ENCODE assay signal across 8 mouse cellular contexts in genomic region chr6:30047271-30048162, GRCm38 (mm10). TPM values are rescaled to one million over a fixed set of nuclear protein-coding genes. Genes with fewer than 3 reads are reported as not detected.
A peak's percentile ranks its signal among the peaks of the same experiment; 100 is the strongest.
DNase-seq lines count a peak whose midpoint lies in the region; ATAC-seq and TF ChIP-seq lines count a peak whose summit lies in the region.

Gene Nrf1 (plus strand): TSS chr6:30047988.

- H3K79me2 ChIP-seq in heart, adult 2 months (replicated peaks; ENCODE audit: control insufficient read depth, insufficient read depth, low read length) = peaks cover 2% of the 10 kb centered on the region; the same call in 1 of the 2 replicates

- peak within 1 kb of the TSS; percentile 100 for H3K27ac ChIP-seq in bone marrow, adult 2 months (ENCODE audit: control insufficient read depth, insufficient read depth, low read depth, low read length, poor library complexity)
- H3K27ac ChIP-seq in embryonic facial prominence, embryonic 14.5 days (replicated peaks; ENCODE audit: low read depth, low read length) = peak within 1 kb of the TSS; percentile 100
- H3K27ac ChIP-seq in heart, adult 2 months = peak within 1 kb of the TSS; percentile 99
- H3K27ac ChIP-seq in kidney, adult 2 months (ENCODE audit: insufficient read depth, low read depth, low read length) = peak within 1 kb of the TSS; percentile 100
- H3K27ac ChIP-seq in limb, embryonic 11.5 days (replicated peaks; ENCODE audit: low read depth, low read length) = peak within 1 kb of the TSS; percentile 99
- peak within 1 kb of the TSS; percentile 100 for H3K27ac ChIP-seq in midbrain, embryonic 13.5 days
- peak within 1 kb of the TSS; percentile 99 for H3K27ac ChIP-seq in small intestine, adult 2 months (ENCODE audit: insufficient read depth, low read depth, low read length)

- peak within 1 kb of the TSS; percentile 95 for H3K4me3 ChIP-seq in bone marrow, adult 2 months (replicated peaks; ENCODE audit: control insufficient read depth, low read depth, low read length)
- H3K4me3 ChIP-seq in embryonic facial prominence, embryonic 14.5 days (ENCODE audit: low read depth, low read length) = peak within 1 kb of the TSS; percentile 79
- H3K4me3 ChIP-seq in heart, adult 2 months = peak within 1 kb of the TSS; percentile 99
- peak within 1 kb of the TSS; percentile 74 for H3K4me3 ChIP-seq in kidney, adult 2 months (ENCODE audit: insufficient read depth, low read depth, low read length)
- peak within 1 kb of the TSS; percentile 94 for H3K4me3 ChIP-seq in limb, embryonic 11.5 days (ENCODE audit: low read depth, low read length)
- peak within 1 kb of the TSS; percentile 95 for H3K4me3 ChIP-seq in midbrain, embryonic 13.5 days (replicated peaks)
- H3K4me3 ChIP-seq in small intestine, adult 2 months (ENCODE audit: low read depth, low read length) = peak within 1 kb of the TSS; percentile 95

- H3K4me1 ChIP-seq in bone marrow, adult 2 months (ENCODE audit: control insufficient read depth, insufficient read depth, low read length) = peaks cover 2% of the 10 kb centered on the region
- peaks cover 12% of the 10 kb centered on the region for H3K4me1 ChIP-seq in embryonic facial prominence, embryonic 14.5 days (ENCODE audit: control insufficient read depth, insufficient read depth, low read length)
- H3K4me1 ChIP-seq in heart, adult 2 months (ENCODE audit: control insufficient read depth, insufficient read depth, low read length) = peaks cover 5% of the 10 kb centered on the region
- peaks cover 9% of the 10 kb centered on the region for H3K4me1 ChIP-seq in kidney, adult 2 months (ENCODE audit: control insufficient read depth, insufficient read depth, low read length)
- H3K4me1 ChIP-seq in limb, embryonic 11.5 days (ENCODE audit: control insufficient read depth, insufficient read depth, low read length) = no peaks in the 10 kb centered on the region
- H3K4me1 ChIP-seq in midbrain, embryonic 13.5 days (replicated peaks) = peaks cover 37% of the 10 kb centered on the region
- H3K4me1 ChIP-seq in small intestine, adult 2 months (ENCODE audit: control insufficient read depth, insufficient read depth, insufficient read length, low read length) = no peaks in the 10 kb centered on the region; the same call in 1 of the 2 replicates

- intact Hi-C loops in heart, adult 2 months (cut with DNase I) = loop anchor here (2.0 to 10.0 kb wide), 3 partner anchors 63 to 283 kb away; partner anchors contain the start of genes Ahcyl2 and Strip2

- whole genome bisulfite sequencing in bone marrow, adult 2 months = under 1% methylated on average over 74 of the region's 78 CpGs
- under 1% methylated on average over 39 of the region's 78 CpGs for WGBS in embryonic facial prominence, embryonic 14.5 days
- under 1% methylated on average over 78 of the region's 78 CpGs for WGBS in heart, adult 2 months
- 1% methylated on average over 78 of the region's 78 CpGs for WGBS in kidney, adult 2 months
- WGBS in limb, embryonic 11.5 days = under 1% methylated on average over 50 of the region's 78 CpGs
- under 1% methylated on average over 73 of the region's 78 CpGs for WGBS in midbrain, embryonic 13.5 days
- under 1% methylated on average over 77 of the region's 78 CpGs for WGBS in small intestine, adult 2 months

- peak; percentile 97 for ATAC-seq in embryonic facial prominence, embryonic 14.5 days (ENCODE audit: low read depth)
- peak; percentile 88 for ATAC-seq in limb, embryonic 11.5 days (ENCODE audit: insufficient number of reproducible peaks, low FRiP score, low TSS enrichment, low read depth)
- peak; percentile 98 for ATAC-seq in midbrain, embryonic 13.5 days

- peak within 1 kb of the TSS; percentile 100 for H3K9ac ChIP-seq in embryonic facial prominence, embryonic 14.5 days (ENCODE audit: low read depth, low read length)
- H3K9ac ChIP-seq in heart, adult 2 months (ENCODE audit: low read depth, low read length) = peak within 1 kb of the TSS; percentile 94
- H3K9ac ChIP-seq in limb, embryonic 11.5 days (ENCODE audit: low read length) = peak within 1 kb of the TSS; percentile 100
- H3K9ac ChIP-seq in midbrain, embryonic 13.5 days (replicated peaks) = peak within 1 kb of the TSS; percentile 99

- DNase-seq in 3T3-L1 (ENCODE audit: low read depth, low spot score) = peak; percentile 84
- DNase-seq in embryonic facial prominence, embryonic 14.5 days (ENCODE audit: low spot score) = peak; percentile 95
- DNase-seq in heart, adult 2 months = peak; percentile 95
- DNase-seq in kidney, adult 2 months = peak; percentile 94
- peak; percentile 96 for DNase-seq in limb, embryonic 11.5 days (ENCODE audit: low spot score)

- peak; percentile 96; the same call in 1 of the 2 replicates for TF ChIP-seq POLR2A in bone marrow, adult 2 months (IDR thresholded peaks at IDR 0.05; ENCODE audit: borderline replicate concordance, control insufficient read depth, low read depth, low read length)
- TF ChIP-seq POLR2A in heart, adult 2 months (IDR thresholded peaks at IDR 0.05; ENCODE audit: insufficient read depth, low read depth, low read length) = peak; percentile 79
- peak; percentile 32 for TF ChIP-seq POLR2A in kidney, adult 2 months (IDR thresholded peaks at IDR 0.05; ENCODE audit: low read depth, low read length)
- peak; percentile 96 for TF ChIP-seq POLR2A in small intestine, adult 2 months (IDR thresholded peaks at IDR 0.05; ENCODE audit: low read depth, low read length)

- peaks cover 4% of the 10 kb centered on the region; the same call in 1 of the 2 replicates for H3K36me3 ChIP-seq in embryonic facial prominence, embryonic 14.5 days (ENCODE audit: control insufficient read depth, insufficient read depth, low read length)
- peaks cover 5% of the 10 kb centered on the region for H3K36me3 ChIP-seq in heart, adult 2 months (ENCODE audit: control insufficient read depth, insufficient read depth, low read length)
- H3K36me3 ChIP-seq in kidney, adult 2 months (ENCODE audit: control insufficient read depth, insufficient read depth, low read length) = no peaks in the 10 kb centered on the region
- H3K36me3 ChIP-seq in limb, embryonic 11.5 days (ENCODE audit: control insufficient read depth, insufficient read depth, low read length) = no peaks in the 10 kb centered on the region; the same call in 1 of the 2 replicates
- H3K36me3 ChIP-seq in midbrain, embryonic 13.5 days = no peaks in the 10 kb centered on the region
- no peaks in the 10 kb centered on the region for H3K36me3 ChIP-seq in small intestine, adult 2 months (ENCODE audit: control insufficient read depth, insufficient read depth, low read length)

- 0 out of 2 replicates have a peak, but pooled peaks have one; percentile 20 for TF ChIP-seq EP300 in heart, adult 2 months (IDR thresholded peaks at IDR 0.05; ENCODE audit: insufficient read depth, low read depth, low read length)

- TF ChIP-seq CTCF in bone marrow, adult 2 months (IDR thresholded peaks at IDR 0.05; ENCODE audit: control insufficient read depth, insufficient read depth, low read length) = no peak
- TF ChIP-seq CTCF in heart, adult 2 months (IDR thresholded peaks at IDR 0.05) = peak; percentile 54
- 0 out of 2 replicates have a peak, but pooled peaks have one; percentile 16 for TF ChIP-seq CTCF in kidney, adult 2 months (conservative IDR thresholded peaks at IDR 0.05; ENCODE audit: insufficient read depth, insufficient read length, low read depth, low read length)
- no peak for TF ChIP-seq CTCF in small intestine, adult 2 months (IDR thresholded peaks at IDR 0.05; ENCODE audit: extremely low read depth, insufficient read length, insufficient replicate concordance, low read depth, low read length)

- no peaks in the 10 kb centered on the region for H3K9me3 ChIP-seq in embryonic facial prominence, embryonic 14.5 days (ENCODE audit: control insufficient read depth, low read length)
- no peaks in the 10 kb centered on the region for H3K9me3 ChIP-seq in limb, embryonic 11.5 days (ENCODE audit: control insufficient read depth, low read length)
- no peaks in the 10 kb centered on the region for H3K9me3 ChIP-seq in midbrain, embryonic 13.5 days

- H3K4me2 ChIP-seq in embryonic facial prominence, embryonic 14.5 days (ENCODE audit: low read depth, low read length) = peak within 1 kb of the TSS; percentile 59
- H3K4me2 ChIP-seq in limb, embryonic 11.5 days (ENCODE audit: low read depth, severe bottlenecking) = peak within 1 kb of the TSS; percentile 44
- peak within 1 kb of the TSS; percentile 66 for H3K4me2 ChIP-seq in midbrain, embryonic 13.5 days (replicated peaks)

- H3K27me3 ChIP-seq in embryonic facial prominence, embryonic 14.5 days (replicated peaks; ENCODE audit: control insufficient read depth, insufficient read depth, low read length) = no peaks in the 10 kb centered on the region
- no peaks in the 10 kb centered on the region for H3K27me3 ChIP-seq in heart, adult 2 months (ENCODE audit: control insufficient read depth, insufficient read depth, low read length)
- H3K27me3 ChIP-seq in kidney, adult 2 months (replicated peaks; ENCODE audit: control insufficient read depth, insufficient read depth, low read length) = no peaks in the 10 kb centered on the region
- no peaks in the 10 kb centered on the region for H3K27me3 ChIP-seq in limb, embryonic 11.5 days (ENCODE audit: control insufficient read depth, insufficient read depth, low read length)
- no peaks in the 10 kb centered on the region for H3K27me3 ChIP-seq in midbrain, embryonic 13.5 days
- H3K27me3 ChIP-seq in small intestine, adult 2 months (ENCODE audit: control insufficient read depth, insufficient read depth, low read length) = no peaks in the 10 kb centered on the region

RNA-seq across cellular contexts. Expression of gene Nrf1, which starts in this region (rescaled TPM):
- polyA plus RNA-seq in bone marrow, adult 2 months (2011; ENCODE audit: insufficient read depth, insufficient read length, low replicate concordance, missing spikeins) = 46.4 and 58.1 TPM in 2 replicates
- polyA plus RNA-seq in embryonic facial prominence, embryonic 14.5 days (2014; fragmentation: Nextera tagmentation; extraction: Ambion mirVana) = 43.9 and 52.9 TPM in 2 replicates
- 10 to 100 TPM; 12.7 to 12.8 TPM for total RNA-seq in heart, adult 2 months (2021)
- polyA plus RNA-seq in heart, adult 2 months (2012; rRNA removed) = 13.9 and 21.1 TPM in 2 replicates
- 22.9 and 25.0 TPM in 2 replicates for polyA plus RNA-seq in kidney, adult 2 months (2012; rRNA removed)
- 80.6 and 87.2 TPM in 2 replicates for polyA plus RNA-seq in limb, embryonic 11.5 days (2014; fragmentation: Nextera tagmentation; extraction: Ambion mirVana)
- polyA plus RNA-seq in midbrain, embryonic 13.5 days (2015; fragmentation: Nextera tagmentation; extraction: Ambion mirVana) = 57.1 and 58.2 TPM in 2 replicates
- polyA plus RNA-seq in small intestine, adult 2 months (2012; rRNA removed) = 12.5 and 21.6 TPM in 2 replicates

Comparison
In these comparisons a context has a peak if more than half of its experiments do, and no peak if none do; other contexts are left out.
1. Peak in every context shown above with its lines: DNase-seq, ATAC-seq, H3K4me3 ChIP-seq and H3K27ac ChIP-seq.
2. CTCF ChIP-seq: peak in heart, adult 2 months (single experiment) and kidney, adult 2 months (single experiment); none in bone marrow, adult 2 months (single experiment) and small intestine, adult 2 months (single experiment).
3. POLR2A ChIP-seq: peak in every context shown above with its lines; median percentile 96 in bone marrow, adult 2 months; 96 in small intestine, adult 2 months; 79 in heart, adult 2 months; 32 in kidney, adult 2 months.